Mouse (Mus musculus): ENCODE results near the gene Olfr1254. TPM values are rescaled to one million over a fixed set of nuclear protein-coding genes. Genes with fewer than 3 reads are reported as not detected.

Gene Olfr1254
- not detected in 2 replicates for polyA plus RNA-seq (2014; fragmentation: Nextera tagmentation; extraction: Ambion mirVana)

DNA sequence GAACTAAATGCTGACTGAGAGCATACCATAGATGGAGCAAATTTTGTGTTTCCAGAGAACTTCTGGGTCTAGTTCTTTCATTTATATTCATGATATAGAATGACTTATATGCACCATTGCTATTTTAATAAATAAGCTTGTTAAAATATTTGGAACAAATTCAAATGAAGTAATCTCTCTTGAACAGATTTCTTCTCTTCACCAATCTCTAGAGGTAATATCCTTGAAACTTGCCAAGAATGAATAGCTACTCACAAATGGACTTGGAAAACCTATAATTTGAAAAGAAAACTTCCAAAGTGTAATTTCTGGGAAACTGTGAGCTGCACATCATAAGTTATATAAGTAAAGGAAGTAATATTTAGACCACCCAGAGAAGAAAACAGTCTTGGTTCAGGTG, at the start of gene Olfr1254:
TSS of gene Olfr1254 (minus strand) at position 101 of the 400 bp plus-strand sequence.
- Histone ChIP-seq H3K36me3 (ENCODE audit: control insufficient read depth, insufficient read depth, low read length) (no peaks in the 10 kb centered on the region), H3K9me3 (ENCODE audit: control insufficient read depth, low read length) (no peaks in the 10 kb centered on the region), H3K4me2 (no peak within 1 kb of the TSS), H3K27ac (ENCODE audit: low read depth, low read length) (no peak within 1 kb of the TSS), H3K4me1 (ENCODE audit: control insufficient read depth, insufficient read depth, low read length) (no peaks in the 10 kb centered on the region), H3K4me3 (ENCODE audit: low read depth, low read length) (no peak within 1 kb of the TSS), H3K9ac (ENCODE audit: low read length) (no peak within 1 kb of the TSS), H3K27me3 (ENCODE audit: control insufficient read depth, insufficient read depth, low read length) (no peaks in the 10 kb centered on the region)
- DNase-seq (ENCODE audit: low spot score, missing footprints) (no peak), ATAC-seq (ENCODE audit: low FRiP score) (no peak)

DNA sequence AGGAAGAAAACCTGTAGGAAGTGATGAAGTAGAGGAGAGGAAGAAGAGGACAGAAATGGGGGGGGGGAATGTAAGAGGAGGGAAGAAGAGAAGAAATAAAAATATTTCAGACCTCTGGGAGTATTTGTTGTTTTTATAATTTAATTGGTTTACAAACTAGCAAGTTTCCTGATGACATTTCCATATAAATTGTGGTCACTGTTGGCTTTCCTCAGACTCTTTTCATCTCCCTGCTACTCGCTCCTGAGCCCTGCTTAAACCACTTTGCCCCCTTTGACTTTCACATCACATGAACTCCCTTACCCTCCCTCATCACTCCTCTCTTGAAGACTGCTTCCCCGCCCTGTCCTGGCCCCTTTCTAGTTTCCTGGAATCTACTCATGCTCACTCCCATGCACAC, 48.0 kb upstream of the Olfr1254 start, which contains the start of gene Olfr1256:
TSS of gene Olfr1256 (minus strand) at position 101 of the 400 bp plus-strand sequence.
- DNase-seq (ENCODE audit: low spot score, missing footprints) (no peak), ATAC-seq (ENCODE audit: low FRiP score) (no peak)
- H3K9me3 ChIP-seq (ENCODE audit: control insufficient read depth, low read length) = no peaks in the 10 kb centered on the region
- no peak within 1 kb of the TSS for H3K9ac ChIP-seq (ENCODE audit: low read length)
- no peaks in the 10 kb centered on the region for H3K36me3 ChIP-seq (ENCODE audit: control insufficient read depth, insufficient read depth, low read length)
- no peaks in the 10 kb centered on the region for H3K4me1 ChIP-seq (ENCODE audit: control insufficient read depth, insufficient read depth, low read length)
- H3K4me2 ChIP-seq = no peak within 1 kb of the TSS
- WGBS = 57% methylated on average over 2 of the region's 2 CpGs
- H3K27me3 ChIP-seq (ENCODE audit: control insufficient read depth, insufficient read depth, low read length) = no peaks in the 10 kb centered on the region
- H3K27ac ChIP-seq (ENCODE audit: low read depth, low read length) = no peak within 1 kb of the TSS
- H3K4me3 ChIP-seq (ENCODE audit: low read depth, low read length) = no peak within 1 kb of the TSS

DNA sequence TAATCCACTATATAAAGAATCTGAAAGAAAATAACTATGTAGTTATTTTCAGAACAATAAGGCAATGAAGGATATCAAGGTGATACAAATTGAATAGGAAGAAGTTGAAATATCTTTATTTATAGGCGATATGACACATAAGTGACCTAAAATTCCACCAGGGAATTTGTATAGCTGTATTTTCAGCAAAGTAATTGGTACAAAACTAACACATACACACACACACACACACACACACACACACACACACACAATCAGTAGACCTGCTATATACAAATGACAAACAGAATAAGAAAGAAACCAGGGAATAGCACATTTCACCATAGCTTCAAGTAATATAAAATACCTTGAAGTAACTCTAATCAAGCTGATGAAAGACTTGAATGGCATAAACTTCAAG, 26.8 kb upstream of the Olfr1254 start:
- H3K4me1 ChIP-seq (ENCODE audit: control insufficient read depth, insufficient read depth, low read length) = no peaks in the 10 kb centered on the region
- H3K9ac ChIP-seq (ENCODE audit: low read length) = no peak overlapping the region
- H3K4me3 ChIP-seq (ENCODE audit: low read depth, low read length) = no peak overlapping the region
- H3K9me3 ChIP-seq (ENCODE audit: control insufficient read depth, low read length) = no peaks in the 10 kb centered on the region
- DNase-seq (ENCODE audit: low spot score, missing footprints) (no peak), ATAC-seq (ENCODE audit: low FRiP score) (no peak)
- 85% methylated on average over 1 of the region's 1 CpGs for WGBS
- no peaks in the 10 kb centered on the region for H3K27me3 ChIP-seq (ENCODE audit: control insufficient read depth, insufficient read depth, low read length)
- no peaks in the 10 kb centered on the region for H3K36me3 ChIP-seq (ENCODE audit: control insufficient read depth, insufficient read depth, low read length)
- no peak overlapping the region for H3K27ac ChIP-seq (ENCODE audit: low read depth, low read length)
- H3K4me2 ChIP-seq = no peak overlapping the region

DNA sequence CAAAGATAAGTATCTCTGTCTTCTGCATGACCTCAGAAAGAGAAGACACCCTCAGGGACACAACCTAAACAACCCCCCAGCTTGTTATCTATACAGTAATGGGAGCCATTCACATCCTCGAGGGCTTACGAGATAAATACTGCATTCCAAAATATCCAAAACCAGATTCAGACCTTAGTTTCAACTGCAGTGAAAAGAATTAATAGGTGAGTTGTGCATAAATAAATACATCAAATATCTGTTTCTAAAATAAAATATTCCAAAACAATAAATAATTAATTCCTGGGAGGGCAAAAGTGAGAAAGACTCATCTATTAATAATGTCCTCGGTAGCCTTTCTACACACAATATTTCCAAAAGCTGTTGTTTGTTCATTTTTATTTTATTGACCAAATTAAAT, 18.3 kb upstream of the Olfr1254 start, which contains the start of gene Olfr1255:
TSS of gene Olfr1255 (plus strand) at position 301 of the 400 bp plus-strand sequence.
- WGBS = 92% methylated on average over 3 of the region's 3 CpGs
- H3K4me3 ChIP-seq (ENCODE audit: low read depth, low read length) = no peak within 1 kb of the TSS
- ATAC-seq (ENCODE audit: low FRiP score) = no peak
- no peaks in the 10 kb centered on the region for H3K36me3 ChIP-seq (ENCODE audit: control insufficient read depth, insufficient read depth, low read length)
- no peaks in the 10 kb centered on the region for H3K9me3 ChIP-seq (ENCODE audit: control insufficient read depth, low read length)
- no peaks in the 10 kb centered on the region for H3K27me3 ChIP-seq (ENCODE audit: control insufficient read depth, insufficient read depth, low read length)
- no peak for DNase-seq (ENCODE audit: low spot score, missing footprints)
- no peak within 1 kb of the TSS for H3K4me2 ChIP-seq
- H3K27ac ChIP-seq (ENCODE audit: low read depth, low read length) = no peak within 1 kb of the TSS
- H3K4me1 ChIP-seq (ENCODE audit: control insufficient read depth, insufficient read depth, low read length) = no peaks in the 10 kb centered on the region
- no peak within 1 kb of the TSS for H3K9ac ChIP-seq (ENCODE audit: low read length)

DNA sequence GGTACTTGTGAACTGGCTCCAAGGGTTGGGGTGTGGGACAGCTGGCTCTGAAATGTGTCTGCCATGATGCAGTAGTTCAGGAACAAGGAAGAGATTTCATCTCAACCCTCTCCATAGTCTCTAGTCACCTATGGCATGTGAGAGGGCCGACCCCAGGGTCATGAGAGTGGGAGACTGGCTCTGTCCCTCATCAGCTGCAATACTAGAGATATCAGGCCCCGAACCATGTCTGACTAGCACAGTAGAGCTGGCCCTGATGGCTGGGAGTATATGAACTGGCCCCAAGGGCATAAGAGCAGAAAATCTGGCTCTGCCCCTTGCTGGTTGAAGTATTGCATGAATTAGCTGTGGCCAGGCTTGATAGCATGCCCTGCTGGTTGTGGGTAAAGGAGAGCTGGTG, 17.3 kb upstream of the Olfr1254 start:
- Histone ChIP-seq H3K36me3 (ENCODE audit: control insufficient read depth, insufficient read depth, low read length) (no peaks in the 10 kb centered on the region), H3K27me3 (ENCODE audit: control insufficient read depth, insufficient read depth, low read length) (no peaks in the 10 kb centered on the region), H3K4me1 (ENCODE audit: control insufficient read depth, insufficient read depth, low read length) (no peaks in the 10 kb centered on the region), H3K9ac (ENCODE audit: low read length) (no peak overlapping the region), H3K9me3 (ENCODE audit: control insufficient read depth, low read length) (no peaks in the 10 kb centered on the region), H3K4me3 (ENCODE audit: low read depth, low read length) (no peak overlapping the region), H3K27ac (ENCODE audit: low read depth, low read length) (no peak overlapping the region), H3K4me2 (no peak overlapping the region)
- ATAC-seq (ENCODE audit: low FRiP score) = peak; percentile 24; the same call in 1 of the 2 replicates
- WGBS = 81% methylated on average over 2 of the region's 2 CpGs
- no peak for DNase-seq (ENCODE audit: low spot score, missing footprints)

DNA sequence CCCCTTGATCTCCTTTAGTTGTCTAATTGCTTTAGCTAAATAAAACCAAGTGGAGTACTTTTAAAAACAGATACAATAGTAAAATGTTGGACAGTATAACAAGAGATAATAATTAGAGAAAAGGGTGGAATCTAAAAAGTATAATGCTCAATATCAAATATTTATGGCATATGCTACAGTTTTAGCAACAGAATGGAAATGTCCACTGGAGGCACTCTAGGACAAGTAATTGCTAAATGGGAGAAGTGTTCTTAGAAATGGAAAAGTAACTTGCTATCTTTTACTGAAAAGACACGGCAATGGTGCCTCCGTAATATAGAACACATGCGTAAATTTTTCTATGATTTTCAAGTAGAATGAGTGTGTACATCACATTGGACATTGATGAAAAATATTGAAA, 6.2 kb upstream of the Olfr1254 start:
- Histone ChIP-seq H3K9ac (ENCODE audit: low read length) (no peak overlapping the region), H3K27me3 (ENCODE audit: control insufficient read depth, insufficient read depth, low read length) (no peaks in the 10 kb centered on the region), H3K36me3 (ENCODE audit: control insufficient read depth, insufficient read depth, low read length) (no peaks in the 10 kb centered on the region), H3K4me3 (ENCODE audit: low read depth, low read length) (no peak overlapping the region), H3K27ac (ENCODE audit: low read depth, low read length) (no peak overlapping the region), H3K9me3 (ENCODE audit: control insufficient read depth, low read length) (no peaks in the 10 kb centered on the region), H3K4me2 (no peak overlapping the region), H3K4me1 (ENCODE audit: control insufficient read depth, insufficient read depth, low read length) (no peaks in the 10 kb centered on the region)
- DNase-seq (ENCODE audit: low spot score, missing footprints) (no peak), ATAC-seq (ENCODE audit: low FRiP score) (no peak)
- WGBS = 91% methylated on average over 3 of the region's 3 CpGs

DNA sequence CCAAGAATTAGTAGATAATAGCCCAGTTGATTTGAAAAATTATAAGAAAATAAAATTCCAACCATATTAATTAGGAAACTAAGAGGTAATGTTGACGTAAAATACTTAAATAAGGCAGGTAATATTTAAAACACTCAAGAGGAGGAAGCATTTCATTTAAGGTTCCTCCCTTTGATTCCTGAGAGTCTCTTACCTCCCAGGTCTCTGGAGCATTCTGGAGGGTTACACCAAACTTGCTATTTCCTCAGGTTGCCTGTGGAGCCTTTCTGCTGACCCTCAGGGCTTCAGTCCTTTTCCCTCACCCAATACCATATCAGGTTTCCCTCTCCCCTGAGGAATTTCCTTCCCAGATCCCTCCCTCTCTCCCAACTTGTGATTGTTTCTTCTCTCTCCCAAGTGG, 36.4 kb downstream of the Olfr1254 start, which contains the start of gene Olfr1253:
TSS of gene Olfr1253 (minus strand) at position 101 of the 400 bp plus-strand sequence.
- Histone ChIP-seq H3K27ac (ENCODE audit: low read depth, low read length) (no peak within 1 kb of the TSS), H3K9ac (ENCODE audit: low read length) (no peak within 1 kb of the TSS), H3K4me3 (ENCODE audit: low read depth, low read length) (no peak within 1 kb of the TSS), H3K9me3 (ENCODE audit: control insufficient read depth, low read length) (no peaks in the 10 kb centered on the region), H3K27me3 (ENCODE audit: control insufficient read depth, insufficient read depth, low read length) (no peaks in the 10 kb centered on the region), H3K4me2 (no peak within 1 kb of the TSS), H3K36me3 (ENCODE audit: control insufficient read depth, insufficient read depth, low read length) (no peaks in the 10 kb centered on the region), H3K4me1 (ENCODE audit: control insufficient read depth, insufficient read depth, low read length) (no peaks in the 10 kb centered on the region)
- WGBS = 94% methylated on average over 1 of the region's 1 CpGs
- DNase-seq (ENCODE audit: low spot score, missing footprints) (no peak), ATAC-seq (ENCODE audit: low FRiP score) (no peak)

Other genes with a start within 250 kb of the Olfr1254 start
- not detected in 2 replicates for gene Olfr1245, start 215.2 kb downstream of the Olfr1254 start, polyA plus RNA-seq (2014; fragmentation: Nextera tagmentation; extraction: Ambion mirVana)
- gene Olfr1246, start 200.5 kb downstream of the Olfr1254 start, polyA plus RNA-seq (2014; fragmentation: Nextera tagmentation; extraction: Ambion mirVana) = not detected in 2 replicates
- gene Olfr1247, start 179.5 kb downstream of the Olfr1254 start, polyA plus RNA-seq (2014; fragmentation: Nextera tagmentation; extraction: Ambion mirVana) = not detected in 2 replicates
- gene Olfr1248, start 175.4 kb downstream of the Olfr1254 start, polyA plus RNA-seq (2014; fragmentation: Nextera tagmentation; extraction: Ambion mirVana) = not detected in 2 replicates
- not detected in 2 replicates for gene Olfr1249, start 158.6 kb downstream of the Olfr1254 start, polyA plus RNA-seq (2014; fragmentation: Nextera tagmentation; extraction: Ambion mirVana)
- gene Olfr1250, start 132.2 kb downstream of the Olfr1254 start, polyA plus RNA-seq (2014; fragmentation: Nextera tagmentation; extraction: Ambion mirVana) = not detected in 2 replicates
- not detected in 2 replicates for gene Olfr1251, start 121.7 kb downstream of the Olfr1254 start, polyA plus RNA-seq (2014; fragmentation: Nextera tagmentation; extraction: Ambion mirVana)
- gene Olfr1252, start 68.6 kb downstream of the Olfr1254 start, polyA plus RNA-seq (2014; fragmentation: Nextera tagmentation; extraction: Ambion mirVana) = not detected in 2 replicates
- gene Olfr1253, start 36.5 kb downstream of the Olfr1254 start, polyA plus RNA-seq (2014; fragmentation: Nextera tagmentation; extraction: Ambion mirVana) = not detected in 2 replicates
- gene Olfr1255, start 18.4 kb upstream of the Olfr1254 start, polyA plus RNA-seq (2014; fragmentation: Nextera tagmentation; extraction: Ambion mirVana) = not detected in 2 replicates
- not detected in 2 replicates for gene Olfr1256, start 47.9 kb upstream of the Olfr1254 start, polyA plus RNA-seq (2014; fragmentation: Nextera tagmentation; extraction: Ambion mirVana)
- not detected in 2 replicates for gene Olfr48, start 54.6 kb upstream of the Olfr1254 start, polyA plus RNA-seq (2014; fragmentation: Nextera tagmentation; extraction: Ambion mirVana)
- gene Olfr1257, start 84.8 kb upstream of the Olfr1254 start, polyA plus RNA-seq (2014; fragmentation: Nextera tagmentation; extraction: Ambion mirVana) = not detected in 2 replicates
- gene Olfr1258, start 133.7 kb upstream of the Olfr1254 start, polyA plus RNA-seq (2014; fragmentation: Nextera tagmentation; extraction: Ambion mirVana) = not detected in 2 replicates
- gene Olfr1259, start 155.0 kb upstream of the Olfr1254 start, polyA plus RNA-seq (2014; fragmentation: Nextera tagmentation; extraction: Ambion mirVana) = not detected in 2 replicates
- not detected in 2 replicates for gene Olfr1260, start 180.7 kb upstream of the Olfr1254 start, polyA plus RNA-seq (2014; fragmentation: Nextera tagmentation; extraction: Ambion mirVana)
- not detected in 2 replicates for gene Olfr1261, start 197.6 kb upstream of the Olfr1254 start, polyA plus RNA-seq (2014; fragmentation: Nextera tagmentation; extraction: Ambion mirVana)
- not detected in 2 replicates for gene Olfr1262, start 206.5 kb upstream of the Olfr1254 start, polyA plus RNA-seq (2014; fragmentation: Nextera tagmentation; extraction: Ambion mirVana)
- not detected in 2 replicates for gene Olfr1263, start 218.5 kb upstream of the Olfr1254 start, polyA plus RNA-seq (2014; fragmentation: Nextera tagmentation; extraction: Ambion mirVana)
- gene Olfr1264, start 232.0 kb upstream of the Olfr1254 start, polyA plus RNA-seq (2014; fragmentation: Nextera tagmentation; extraction: Ambion mirVana) = not detected in 2 replicates
- gene Olfr1265, start 241.7 kb upstream of the Olfr1254 start, polyA plus RNA-seq (2014; fragmentation: Nextera tagmentation; extraction: Ambion mirVana) = not detected in 2 replicates

Measured in midbrain, embryonic 11.5 days (tissue).